Mouse (Mus musculus): ENCODE measurements around the gene Anxa5. TPM values are rescaled to one million over a fixed set of nuclear protein-coding genes. Genes with fewer than 3 reads are reported as not detected.

The Anxa5 gene
- polyA plus RNA-seq, 1 experiment = 177 TPM

DNA sequence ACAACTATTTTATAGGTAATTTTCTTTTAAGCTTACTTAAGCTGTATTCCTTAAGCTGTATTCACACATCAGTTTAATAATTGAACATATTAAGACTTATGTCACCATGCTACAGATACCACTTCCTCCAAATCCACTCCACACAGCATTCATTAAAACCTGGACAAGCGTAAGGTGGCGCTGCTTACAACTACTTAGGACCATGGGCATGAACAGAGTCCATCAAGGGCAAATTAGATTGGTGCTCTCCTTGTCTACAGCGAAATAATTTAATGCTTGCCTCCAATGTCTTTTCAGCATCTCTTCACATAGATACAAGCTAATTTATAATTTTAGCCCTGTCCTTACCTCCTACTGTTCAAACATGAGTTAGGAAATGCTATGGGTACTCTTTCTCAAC, 29.7 kb downstream of the Anxa5 start:
- no peaks in the 10 kb centered on the region for H3K27me3 ChIP-seq (ENCODE audit: control insufficient read depth, insufficient read depth, low read length)

GRCm38 (mm10) chr3:36442426-36442825, 33.3 kb downstream of the Anxa5 start:
- no peak for TF ChIP-seq POLR2A (IDR thresholded peaks at IDR 0.05; ENCODE audit: borderline replicate concordance, insufficient read depth, low read length)
- peak; percentile 80 for TF ChIP-seq CTCF (IDR thresholded peaks at IDR 0.05; ENCODE audit: borderline replicate concordance, insufficient read depth, low read depth, low read length)
- no peaks in the 10 kb centered on the region for H3K4me1 ChIP-seq (ENCODE audit: control insufficient read depth, insufficient read depth, low read length)
- no peak overlapping the region for H3K27ac ChIP-seq (ENCODE audit: insufficient read depth, low read length)
- no peak overlapping the region for H3K4me3 ChIP-seq (replicated peaks; ENCODE audit: insufficient read depth, low read depth, low read length)
- DNase-seq = no peak
- H3K27me3 ChIP-seq (ENCODE audit: control insufficient read depth, insufficient read depth, low read length) = no peaks in the 10 kb centered on the region
- WGBS = 0% methylated on average over 2 of the region's 2 CpGs

More for the DNA sequence above, 29.7 kb downstream of the Anxa5 start:
- WGBS = 93% methylated on average over 3 of the region's 3 CpGs
- no peak for DNase-seq
- H3K27ac ChIP-seq (ENCODE audit: insufficient read depth, low read length) = no peak overlapping the region
- no peak for TF ChIP-seq CTCF (IDR thresholded peaks at IDR 0.05; ENCODE audit: borderline replicate concordance, insufficient read depth, low read depth, low read length)
- TF ChIP-seq POLR2A (IDR thresholded peaks at IDR 0.05; ENCODE audit: borderline replicate concordance, insufficient read depth, low read length) = no peak
- no peak overlapping the region for H3K4me3 ChIP-seq (replicated peaks; ENCODE audit: insufficient read depth, low read depth, low read length)
- no peaks in the 10 kb centered on the region for H3K4me1 ChIP-seq (ENCODE audit: control insufficient read depth, insufficient read depth, low read length)

DNA sequence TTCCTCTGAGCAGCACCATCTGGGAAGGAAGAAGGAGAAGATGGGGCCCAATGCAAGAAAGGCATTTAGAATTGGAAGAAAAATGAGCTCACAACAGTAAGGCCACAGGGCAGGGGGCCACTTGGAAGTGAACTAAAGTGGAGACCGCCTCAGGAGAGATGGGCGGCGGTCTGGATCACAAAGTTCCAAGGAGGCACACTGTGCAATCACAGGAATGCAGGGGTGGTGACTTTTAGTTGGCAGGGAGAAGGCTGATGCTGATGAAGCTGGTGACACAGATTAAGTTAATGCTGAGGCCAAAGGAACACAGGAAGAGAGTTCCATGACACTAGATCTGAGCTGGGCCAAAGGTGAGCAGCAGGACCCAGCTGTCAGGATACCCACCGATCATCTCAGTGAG, 35.4 kb downstream of the Anxa5 start:
- no peak for DNase-seq
- Histone ChIP-seq H3K4me1 (ENCODE audit: control insufficient read depth, insufficient read depth, low read length) (no peaks in the 10 kb centered on the region), H3K27ac (ENCODE audit: insufficient read depth, low read length) (no peak overlapping the region), H3K27me3 (ENCODE audit: control insufficient read depth, insufficient read depth, low read length) (no peaks in the 10 kb centered on the region), H3K4me3 (replicated peaks; ENCODE audit: insufficient read depth, low read depth, low read length) (no peak overlapping the region)
- WGBS = 69% methylated on average over 4 of the region's 4 CpGs
- TF ChIP-seq POLR2A (IDR thresholded peaks at IDR 0.05; ENCODE audit: borderline replicate concordance, insufficient read depth, low read length) (no peak), CTCF (IDR thresholded peaks at IDR 0.05; ENCODE audit: borderline replicate concordance, insufficient read depth, low read depth, low read length) (no peak)

GRCm38 (mm10) chr3:36430360-36430759, 45.3 kb downstream of the Anxa5 start:
- no peaks in the 10 kb centered on the region for H3K27me3 ChIP-seq (ENCODE audit: control insufficient read depth, insufficient read depth, low read length)
- H3K4me1 ChIP-seq (ENCODE audit: control insufficient read depth, insufficient read depth, low read length) = no peaks in the 10 kb centered on the region
- WGBS = 87% methylated on average over 1 of the region's 1 CpGs
- no peak overlapping the region for H3K4me3 ChIP-seq (replicated peaks; ENCODE audit: insufficient read depth, low read depth, low read length)
- DNase-seq = no peak
- no peak overlapping the region for H3K27ac ChIP-seq (ENCODE audit: insufficient read depth, low read length)
- no peak for TF ChIP-seq POLR2A (IDR thresholded peaks at IDR 0.05; ENCODE audit: borderline replicate concordance, insufficient read depth, low read length)
- TF ChIP-seq CTCF (IDR thresholded peaks at IDR 0.05; ENCODE audit: borderline replicate concordance, insufficient read depth, low read depth, low read length) = no peak

DNA sequence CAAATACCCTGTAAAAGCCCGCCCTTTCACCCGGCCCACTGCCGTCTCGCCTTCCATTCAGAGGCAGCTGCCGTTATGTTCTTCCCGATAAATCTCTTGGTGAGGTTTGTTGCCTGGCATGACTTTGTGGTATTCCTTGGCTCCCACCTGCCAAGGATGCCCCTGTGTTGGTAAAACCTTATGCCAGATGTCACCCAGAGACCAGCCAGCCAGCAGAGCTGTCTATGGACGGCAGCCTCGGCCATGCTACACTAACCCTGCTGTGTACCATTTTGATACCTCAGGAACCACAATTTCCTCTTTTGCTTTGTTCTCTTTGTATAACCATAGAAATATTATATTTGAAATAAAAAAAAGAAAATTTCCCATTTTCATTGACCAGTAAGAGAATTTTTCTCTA, 48.3 kb downstream of the Anxa5 start:
- Histone ChIP-seq H3K27ac (ENCODE audit: insufficient read depth, low read length) (no peak overlapping the region), H3K27me3 (ENCODE audit: control insufficient read depth, insufficient read depth, low read length) (no peaks in the 10 kb centered on the region), H3K4me3 (replicated peaks; ENCODE audit: insufficient read depth, low read depth, low read length) (no peak overlapping the region), H3K4me1 (ENCODE audit: control insufficient read depth, insufficient read depth, low read length) (no peaks in the 10 kb centered on the region)
- no peak for TF ChIP-seq POLR2A (IDR thresholded peaks at IDR 0.05; ENCODE audit: borderline replicate concordance, insufficient read depth, low read length)
- no peak for TF ChIP-seq CTCF (IDR thresholded peaks at IDR 0.05; ENCODE audit: borderline replicate concordance, insufficient read depth, low read depth, low read length)
- 58% methylated on average over 8 of the region's 8 CpGs for WGBS
- no peak for DNase-seq

- Histone ChIP-seq H3K4me1 (ENCODE audit: control insufficient read depth, insufficient read depth, low read length) (no peaks in the 10 kb centered on the region), H3K27me3 (ENCODE audit: control insufficient read depth, insufficient read depth, low read length) (no peaks in the 10 kb centered on the region), H3K27ac (ENCODE audit: insufficient read depth, low read length) (no peak overlapping the region), H3K4me3 (replicated peaks; ENCODE audit: insufficient read depth, low read depth, low read length) (no peak overlapping the region)
- TF ChIP-seq POLR2A (IDR thresholded peaks at IDR 0.05; ENCODE audit: borderline replicate concordance, insufficient read depth, low read length) (no peak), CTCF (IDR thresholded peaks at IDR 0.05; ENCODE audit: borderline replicate concordance, insufficient read depth, low read depth, low read length) (no peak)
- DNase-seq = no peak
- WGBS = 78% methylated on average over 2 of the region's 2 CpGs
Observed at GRCm38 (mm10) chr3:36409456-36409855, 66.2 kb downstream of the Anxa5 start.

GRCm38 (mm10) chr3:36406967-36407366, 68.7 kb downstream of the Anxa5 start:
- no peak for TF ChIP-seq CTCF (IDR thresholded peaks at IDR 0.05; ENCODE audit: borderline replicate concordance, insufficient read depth, low read depth, low read length)
- no peak for TF ChIP-seq POLR2A (IDR thresholded peaks at IDR 0.05; ENCODE audit: borderline replicate concordance, insufficient read depth, low read length)
- Histone ChIP-seq H3K4me3 (replicated peaks; ENCODE audit: insufficient read depth, low read depth, low read length) (no peak overlapping the region), H3K27me3 (ENCODE audit: control insufficient read depth, insufficient read depth, low read length) (no peaks in the 10 kb centered on the region), H3K4me1 (ENCODE audit: control insufficient read depth, insufficient read depth, low read length) (no peaks in the 10 kb centered on the region), H3K27ac (ENCODE audit: insufficient read depth, low read length) (no peak overlapping the region)
- 90% methylated on average over 5 of the region's 5 CpGs for WGBS
- DNase-seq = no peak

- no peak for TF ChIP-seq POLR2A (IDR thresholded peaks at IDR 0.05; ENCODE audit: borderline replicate concordance, insufficient read depth, low read length)
- no peak for TF ChIP-seq CTCF (IDR thresholded peaks at IDR 0.05; ENCODE audit: borderline replicate concordance, insufficient read depth, low read depth, low read length)
- H3K4me1 ChIP-seq (ENCODE audit: control insufficient read depth, insufficient read depth, low read length) = no peaks in the 10 kb centered on the region
- H3K27ac ChIP-seq (ENCODE audit: insufficient read depth, low read length) = no peak overlapping the region
- WGBS = 4% methylated on average over 2 of the region's 2 CpGs
- DNase-seq = peak in 1 of 2 experiments; percentile 5
- H3K27me3 ChIP-seq (ENCODE audit: control insufficient read depth, insufficient read depth, low read length) = no peaks in the 10 kb centered on the region
- H3K4me3 ChIP-seq (replicated peaks; ENCODE audit: insufficient read depth, low read depth, low read length) = no peak overlapping the region
Observed at GRCm38 (mm10) chr3:36406340-36406739, 69.4 kb downstream of the Anxa5 start.
